23 mouse cellular contexts compared by ENCODE assay signal in genomic region chr16:22625412-22625811, GRCm38 (mm10).
"Had no signal": no experiment of that assay in that cellular context is flagged by ENCODE, and none has a peak within 500 bp of the region (broad histone marks: within the 10 kb centered on the region; RNA-seq: fewer than 3 reads in every experiment).

No protein-coding gene starts in this region.

- H3K36me3 ChIP-seq: heart, embryonic 10.5 days; heart, embryonic 12.5 days; hindbrain, embryonic 10.5 days; hindbrain, embryonic 12.5 days; intestine, embryonic 15.5 days; limb, embryonic 13.5 days; limb, embryonic 15.5 days; liver, embryonic 12.5 days had no signal

- DNase-seq: gastrocnemius, adult 2 months; gastrocnemius, postnatal 10 days; gastrocnemius, postnatal 25 days; heart, adult 18-20 months; heart, postnatal 10 days; heart, postnatal 4 days; kidney, adult 18-20 months; kidney, adult 8-10 months; kidney, postnatal 10 days; kidney, postnatal 25 days; kidney, postnatal 4 days had no signal

- H3K9me3 ChIP-seq: heart, embryonic 10.5 days; heart, embryonic 12.5 days; hindbrain, embryonic 10.5 days; hindbrain, embryonic 12.5 days; intestine, embryonic 15.5 days; limb, embryonic 13.5 days; limb, embryonic 15.5 days; liver, embryonic 12.5 days had no signal

- H3K27me3 ChIP-seq: hindbrain, embryonic 12.5 days; intestine, embryonic 15.5 days; limb, embryonic 13.5 days; limb, embryonic 15.5 days; liver, embryonic 12.5 days had no signal

- H3K4me3 ChIP-seq: gastrocnemius, adult 2 months; heart, embryonic 10.5 days; heart, embryonic 12.5 days; hindbrain, embryonic 10.5 days; hindbrain, embryonic 12.5 days; intestine, embryonic 15.5 days; layer of hippocampus, adult 2 months; left cerebral cortex, adult 2 months; limb, embryonic 13.5 days; limb, embryonic 15.5 days; liver, embryonic 12.5 days had no signal

- H3K27ac ChIP-seq: gastrocnemius, adult 2 months; heart, embryonic 10.5 days; hindbrain, embryonic 10.5 days; hindbrain, embryonic 12.5 days; hindbrain, embryonic 14.5 days; intestine, embryonic 15.5 days; layer of hippocampus, adult 2 months; left cerebral cortex, adult 2 months; limb, embryonic 13.5 days; limb, embryonic 15.5 days; liver, embryonic 12.5 days; liver, embryonic 14.5 days had no signal

- H3K4me1 ChIP-seq: heart, embryonic 12.5 days; hindbrain, embryonic 12.5 days; liver, embryonic 12.5 days had no signal

- H3K4me2 ChIP-seq: heart, embryonic 12.5 days; hindbrain, embryonic 12.5 days; hindbrain, embryonic 14.5 days; intestine, embryonic 15.5 days; limb, embryonic 13.5 days; limb, embryonic 15.5 days; liver, embryonic 12.5 days had no signal

- H3K9ac ChIP-seq: heart, embryonic 12.5 days; hindbrain, embryonic 12.5 days; hindbrain, embryonic 14.5 days; intestine, embryonic 15.5 days; limb, embryonic 13.5 days; limb, embryonic 15.5 days; liver, embryonic 12.5 days; liver, embryonic 14.5 days had no signal
